Mouse (Mus musculus) layer of hippocampus, postnatal 10 days (tissue): ENCODE data around the gene Ptges2. TPM values are rescaled to one million over a fixed set of nuclear protein-coding genes. Genes with fewer than 3 reads are reported as not detected.
A peak's percentile ranks its signal among the peaks of the same experiment; 100 is the strongest.

Experiments used
- DNase-seq, 2 experiments: peaks; one replicate each; pipeline ENCODE4 v3.0.0; 2021; ENCODE audit warnings: low spot score in 2 of 2
- total RNA-seq, 2 experiments: library from RNA; stranded (reverse); gene quantifications; 2 replicates each; pipeline ENCODE4 v1.2.3; 2021

The Ptges2 gene
- total RNA-seq, 2 experiments from 2014 or later, result 42.0 to 42.5 TPM

DNA sequence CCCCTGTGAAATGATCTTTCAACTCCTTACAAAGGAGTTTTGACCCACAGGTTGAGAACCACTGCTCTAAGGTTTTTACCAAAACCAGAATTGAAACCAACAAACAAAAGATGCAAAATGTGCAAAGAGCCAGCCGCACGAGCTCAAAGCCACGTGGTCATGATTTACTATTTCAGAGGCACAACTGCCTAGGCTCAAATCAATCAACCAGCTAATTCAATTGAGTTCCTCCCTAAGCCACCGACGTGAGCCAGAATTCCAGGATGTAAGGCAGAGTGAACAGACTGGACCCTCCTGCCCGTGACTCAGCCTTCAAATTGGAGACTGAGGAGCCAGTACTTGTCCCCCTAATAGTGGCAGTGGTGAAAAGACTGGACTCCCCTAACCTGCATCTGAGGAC is 43.5 kb downstream of the Ptges2 start:
- DNase-seq, result no peak

DNA sequence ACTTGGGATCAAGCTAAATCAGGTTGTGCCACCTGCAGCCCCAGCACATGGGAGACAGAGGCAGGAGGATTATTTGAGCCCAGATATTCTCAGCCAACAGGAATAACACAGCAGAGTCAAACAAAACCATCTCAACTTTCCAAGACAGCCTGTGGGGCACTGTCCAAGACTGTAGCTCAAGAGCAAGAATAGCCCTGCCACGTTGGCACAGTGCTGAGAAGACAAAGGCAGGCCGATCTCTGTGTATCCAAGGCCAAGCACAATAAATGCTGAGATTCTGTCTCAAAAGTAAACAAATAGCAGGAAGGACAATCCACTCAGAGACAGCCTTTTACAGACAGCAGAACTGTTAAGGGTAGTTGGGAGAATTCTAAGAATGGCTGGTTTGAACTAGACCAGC is 44.5 kb downstream of the Ptges2 start:
- DNase-seq, result no peak

DNA sequence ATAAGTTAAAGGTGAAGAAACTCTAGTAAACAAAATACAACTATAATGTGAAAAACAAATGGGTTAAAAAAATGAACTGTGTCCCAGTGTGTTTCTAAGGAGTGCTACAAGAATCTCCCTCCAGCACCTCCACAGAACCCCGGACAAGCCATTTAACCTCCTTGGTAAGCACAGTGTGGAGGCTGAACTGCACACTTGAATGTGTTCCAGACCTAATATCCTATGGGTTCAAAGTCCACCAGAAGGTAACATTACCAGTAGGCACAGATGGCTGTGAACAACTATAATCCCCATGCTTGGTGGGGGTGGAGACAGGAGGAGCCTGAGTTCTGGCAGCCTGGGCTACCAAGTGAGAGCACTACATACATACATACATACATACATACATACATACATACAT is 44.9 kb downstream of the Ptges2 start:
- no peak for DNase-seq

DNA sequence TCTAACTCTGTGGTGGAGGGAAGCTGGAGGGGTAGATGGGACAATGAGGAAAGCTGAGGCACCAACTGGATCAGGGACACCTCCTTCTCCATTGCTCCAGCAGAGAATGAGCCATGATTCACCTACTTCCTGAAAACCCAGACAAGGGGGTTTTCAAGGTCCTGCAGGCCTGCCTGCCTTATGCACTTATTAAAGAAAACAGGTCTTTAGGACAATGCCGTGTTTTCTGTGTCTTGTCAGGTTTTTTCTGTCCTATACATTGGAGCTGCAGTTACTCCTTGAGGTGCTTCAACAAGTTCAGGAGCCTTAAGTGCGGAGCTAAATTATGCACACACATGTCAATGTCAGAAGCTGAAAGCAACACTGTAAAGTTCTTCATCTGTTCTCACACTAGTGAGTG is 45.9 kb downstream of the Ptges2 start:
- no peak for DNase-seq

DNA sequence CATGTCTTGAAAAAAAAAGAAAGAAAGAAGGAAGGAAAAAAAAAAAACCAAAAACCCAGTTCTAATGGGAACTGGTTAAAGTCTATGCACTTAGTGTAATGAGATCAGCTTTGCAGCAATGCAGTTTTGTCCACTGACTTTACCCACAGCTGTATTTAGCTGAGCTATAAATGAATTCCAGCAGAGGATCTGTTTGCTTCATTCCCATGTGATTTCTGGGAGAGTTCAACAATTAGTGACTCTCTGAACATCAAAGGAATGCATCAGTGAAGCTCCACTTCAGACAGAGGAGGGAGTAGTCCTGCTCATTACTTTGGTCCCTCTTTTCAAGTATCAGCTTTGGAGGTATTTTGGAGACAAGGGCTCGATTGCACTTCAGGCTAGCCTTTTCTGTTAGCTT is 49.8 kb downstream of the Ptges2 start:
- no peak for DNase-seq

DNA sequence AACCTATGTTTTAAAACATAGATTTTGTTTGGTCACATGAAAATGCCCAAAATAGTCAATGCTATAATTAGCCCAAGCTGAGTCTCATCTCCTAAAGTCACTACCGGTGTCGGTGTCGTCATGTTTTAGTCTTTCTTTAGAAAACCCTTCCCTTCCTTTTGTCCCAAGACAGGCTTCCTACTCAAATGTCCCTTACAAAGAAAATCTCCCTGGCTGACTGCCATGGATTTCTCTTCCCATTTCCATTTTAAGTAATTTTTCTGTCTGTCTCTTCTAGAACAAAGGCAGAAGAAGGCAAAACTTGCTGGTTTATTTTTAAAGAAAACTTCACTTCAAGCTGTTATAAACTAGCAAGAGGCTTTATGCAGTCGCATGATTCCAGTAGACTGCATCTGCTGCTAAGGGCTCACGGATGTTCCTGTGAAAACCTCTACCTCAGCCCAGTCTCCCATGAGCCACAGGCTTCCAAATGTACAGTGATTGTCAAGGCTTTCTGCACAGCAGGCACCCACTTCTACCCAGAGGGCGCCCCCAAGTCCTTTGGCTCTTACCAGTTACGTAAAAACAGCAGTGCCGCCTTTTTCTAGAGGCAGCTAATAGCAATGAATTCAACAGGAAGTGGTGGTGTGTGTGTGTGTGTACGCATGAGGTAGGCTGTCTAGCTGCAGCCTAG is 51.7 kb downstream of the Ptges2 start:
- DNase-seq, result no peak

DNA sequence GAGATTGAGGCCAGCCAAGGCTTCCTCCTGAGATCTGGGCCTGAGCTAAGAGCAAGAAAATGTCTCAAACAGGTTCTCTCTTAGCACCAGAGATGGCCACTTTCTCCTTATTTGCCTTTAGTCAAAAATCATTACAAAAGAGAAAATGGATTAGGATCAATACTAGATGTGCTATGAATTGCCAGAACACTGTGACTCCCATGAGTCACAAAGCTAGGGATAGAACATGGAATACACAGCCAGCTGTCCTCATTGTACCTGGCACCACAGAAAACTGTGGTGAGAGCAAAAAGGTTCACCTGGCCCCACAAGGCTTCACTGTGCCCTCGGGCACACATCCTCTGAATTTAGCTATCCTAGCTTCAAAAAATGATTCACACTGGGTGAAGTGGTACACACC is 52.8 kb downstream of the Ptges2 start:
- no peak for DNase-seq

DNA sequence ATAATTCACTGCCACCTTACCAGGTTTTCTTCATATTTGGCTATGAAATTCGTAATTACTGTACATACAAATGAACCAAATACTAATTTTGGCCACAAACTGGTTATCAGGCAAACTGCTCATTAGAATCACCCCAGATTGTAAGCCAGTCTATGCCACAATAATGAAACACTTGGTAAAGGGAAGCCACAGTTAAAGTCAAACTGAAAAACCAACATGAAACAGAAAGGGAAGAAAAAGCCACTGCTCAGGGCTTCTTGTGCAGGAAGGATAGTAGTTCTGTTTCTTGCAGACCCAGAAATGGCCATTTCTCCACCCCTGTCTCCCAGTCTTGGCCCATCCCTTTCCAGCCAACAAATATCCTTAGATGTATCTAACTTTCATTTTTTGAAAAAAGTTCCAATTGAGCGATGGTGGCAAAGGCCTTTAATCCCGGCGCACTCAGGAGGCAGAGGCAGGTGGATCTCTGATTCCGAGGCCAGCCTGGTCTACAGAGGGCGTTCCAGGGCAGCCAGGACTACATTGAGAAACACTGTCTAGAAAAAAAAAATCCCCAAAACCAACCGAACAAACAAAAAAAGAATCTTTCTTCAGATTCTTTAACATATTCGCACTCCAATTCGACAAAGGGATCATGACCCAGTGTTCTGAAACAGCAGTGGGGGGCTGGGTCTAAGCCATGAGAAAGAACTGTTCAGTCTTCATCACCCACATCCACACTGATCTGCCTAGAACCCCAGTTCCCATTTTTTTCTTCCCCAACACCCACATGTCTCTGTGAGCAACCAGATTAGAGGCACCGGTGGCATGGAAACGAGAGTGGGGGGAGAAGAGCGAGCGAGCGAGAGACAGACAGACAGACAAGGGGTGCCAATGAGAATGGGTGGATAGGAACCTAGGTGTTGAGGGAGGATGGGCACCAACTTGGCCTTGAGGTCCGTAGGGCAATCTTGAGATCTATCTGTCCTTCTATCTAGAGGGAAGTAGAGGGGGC is 54.4 kb downstream of the Ptges2 start, which contains the start of gene Naif1:
Gene Naif1, plus strand, starts transcription at position 697 of the 994 bp plus-strand sequence.
- no peak for DNase-seq

DNA sequence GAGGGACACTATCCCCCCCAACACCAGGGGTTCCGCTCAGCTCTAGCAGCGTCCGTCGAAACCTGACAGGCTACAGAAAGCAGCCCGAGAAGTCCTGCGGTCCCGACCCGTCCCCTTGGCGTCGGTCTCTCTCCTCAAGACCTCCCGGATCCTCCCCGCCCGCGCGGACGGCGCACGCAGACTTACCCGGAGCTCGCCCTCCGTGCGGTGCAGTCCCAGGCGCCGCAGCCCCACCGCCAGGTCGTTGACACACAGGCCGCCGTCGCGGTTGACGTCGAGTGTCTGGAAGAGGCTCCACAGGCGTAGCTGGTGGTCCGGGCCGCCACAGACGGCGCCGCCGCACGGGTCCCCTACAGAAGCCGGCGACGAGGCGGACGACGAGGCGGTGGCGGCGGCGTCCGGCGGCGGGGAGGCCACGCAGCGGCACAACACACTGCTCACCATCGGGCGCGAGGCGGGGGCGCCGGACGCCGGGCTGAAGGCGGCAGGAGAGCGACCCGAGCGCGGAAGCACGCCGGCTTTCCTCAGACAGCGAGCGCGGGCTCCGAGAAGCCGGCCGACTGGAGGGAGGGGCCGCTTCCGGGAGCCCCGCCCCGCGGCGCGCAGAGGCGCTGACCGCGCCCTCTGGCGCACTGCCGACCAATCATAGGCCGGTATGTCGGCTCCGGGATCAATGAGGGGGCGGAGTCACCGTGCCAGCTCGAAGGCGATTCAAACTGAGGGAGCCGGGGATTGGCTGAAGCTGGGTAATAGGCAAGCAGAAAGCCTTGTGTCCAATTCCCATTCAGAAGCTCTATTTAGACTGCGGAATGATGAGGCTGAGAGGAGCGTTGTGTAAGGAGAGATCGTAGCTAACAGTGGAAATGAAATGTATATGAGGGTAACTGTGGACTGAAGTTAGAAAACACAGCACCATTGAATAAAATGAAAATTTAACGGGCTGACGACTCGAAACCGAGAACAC is 55.5 kb downstream of the Ptges2 start, which contains the start of gene Slc25a25:
Gene Slc25a25, minus strand, starts transcription at position 565 of the 964 bp plus-strand sequence.
- DNase-seq, result peak; percentile 98 to 99

DNA sequence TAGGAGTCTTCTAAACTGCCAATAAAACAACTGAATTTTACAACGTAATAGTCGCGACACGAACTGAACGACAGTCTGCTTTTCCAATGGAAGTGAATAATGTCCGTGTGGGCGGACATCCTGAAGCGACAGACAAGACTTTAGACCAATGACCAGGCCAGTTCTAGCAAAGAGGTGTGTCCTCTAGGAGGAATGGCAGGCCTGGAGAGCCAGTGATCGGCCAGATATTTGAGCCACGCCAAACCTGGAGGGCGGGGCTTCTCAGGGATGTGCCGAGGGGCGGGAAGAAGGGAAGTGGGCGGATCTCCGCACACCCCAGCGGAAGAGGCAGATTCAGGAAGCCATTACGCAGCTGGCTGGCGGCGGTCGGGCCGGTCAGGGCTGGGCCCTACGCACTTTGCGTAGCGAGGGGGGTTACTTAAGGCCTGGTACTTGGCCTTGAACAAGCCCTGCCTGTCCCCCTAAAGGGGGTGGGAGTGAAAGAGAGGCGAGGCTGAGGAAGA is 56.2 kb downstream of the Ptges2 start:
- peak; percentile 99 for DNase-seq

DNA sequence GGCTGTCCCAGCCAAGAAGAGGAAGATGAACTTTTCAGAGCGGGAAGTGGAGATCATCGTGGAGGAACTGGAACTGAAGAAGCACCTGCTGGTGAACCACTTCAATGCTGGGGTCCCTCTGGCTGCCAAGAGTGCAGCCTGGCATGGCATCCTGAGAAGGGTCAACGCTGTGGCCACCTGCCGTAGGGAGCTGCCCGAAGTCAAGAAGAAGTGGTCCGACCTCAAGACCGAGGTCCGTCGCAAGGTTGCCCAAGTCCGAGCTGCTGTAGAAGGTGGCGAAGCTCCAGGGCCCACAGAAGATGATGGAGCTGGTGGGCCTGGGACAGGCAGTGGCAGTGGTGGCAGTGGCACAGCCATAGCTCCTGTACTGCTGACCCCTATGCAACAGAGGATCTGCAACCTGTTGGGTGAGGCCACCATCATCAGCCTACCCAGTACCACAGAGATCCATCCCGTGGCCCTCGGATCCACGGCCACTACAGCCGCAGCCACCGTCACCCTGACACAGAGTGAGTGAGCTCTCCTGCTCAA is 56.8 kb downstream of the Ptges2 start:
- DNase-seq, result peak in 1 of 2 experiments; percentile 52

DNA sequence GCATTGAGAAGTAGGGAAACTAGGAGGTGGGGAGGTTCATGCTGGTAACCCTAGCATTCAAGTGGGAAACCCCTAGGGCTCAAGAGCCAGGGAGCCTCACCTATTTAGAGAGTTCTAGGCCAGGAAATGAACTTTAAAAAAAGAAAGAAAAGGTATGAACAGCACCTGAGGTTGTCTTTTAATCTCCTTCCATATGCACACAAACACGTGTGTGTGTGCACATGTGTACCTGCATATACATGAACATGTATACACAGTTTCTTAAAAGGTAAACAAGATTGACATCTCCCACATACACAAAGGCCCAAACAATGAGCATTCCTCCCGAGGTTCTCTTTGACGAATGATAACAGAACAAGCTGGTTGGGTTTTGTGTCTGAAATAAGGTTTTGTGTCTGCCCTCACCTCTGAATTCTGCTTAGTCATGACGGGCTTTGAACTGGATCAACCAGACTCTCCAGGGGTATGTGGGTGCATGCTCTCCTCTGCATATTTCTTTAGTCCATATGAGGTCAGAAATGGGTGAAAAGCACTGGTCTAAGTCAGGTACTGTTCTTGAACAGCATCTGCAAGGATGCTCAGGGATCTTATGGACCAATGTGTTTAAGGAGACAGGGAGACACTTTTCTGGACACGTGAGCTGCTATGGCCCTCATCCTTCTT is 58.1 kb downstream of the Ptges2 start:
- DNase-seq, result no peak

DNA sequence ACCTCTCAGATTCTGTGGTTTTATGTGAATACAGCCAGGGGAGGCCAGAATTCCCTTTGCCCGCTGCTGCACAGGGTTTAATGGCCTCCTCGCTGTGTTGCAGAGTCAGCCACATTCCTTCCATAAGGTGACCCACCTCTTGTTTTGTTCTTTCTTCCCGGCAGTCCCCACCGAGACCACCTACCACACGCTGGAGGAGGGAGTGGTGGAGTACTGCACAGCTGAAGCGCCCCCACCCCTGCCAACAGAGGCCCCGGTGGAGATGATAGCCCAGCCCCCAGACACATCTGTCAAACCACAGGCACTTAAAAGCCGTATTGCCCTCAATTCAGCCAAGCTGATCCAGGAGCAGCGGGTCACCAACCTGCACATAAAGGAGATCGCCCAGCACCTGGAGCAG is 58.9 kb downstream of the Ptges2 start:
- no peak for DNase-seq

DNA sequence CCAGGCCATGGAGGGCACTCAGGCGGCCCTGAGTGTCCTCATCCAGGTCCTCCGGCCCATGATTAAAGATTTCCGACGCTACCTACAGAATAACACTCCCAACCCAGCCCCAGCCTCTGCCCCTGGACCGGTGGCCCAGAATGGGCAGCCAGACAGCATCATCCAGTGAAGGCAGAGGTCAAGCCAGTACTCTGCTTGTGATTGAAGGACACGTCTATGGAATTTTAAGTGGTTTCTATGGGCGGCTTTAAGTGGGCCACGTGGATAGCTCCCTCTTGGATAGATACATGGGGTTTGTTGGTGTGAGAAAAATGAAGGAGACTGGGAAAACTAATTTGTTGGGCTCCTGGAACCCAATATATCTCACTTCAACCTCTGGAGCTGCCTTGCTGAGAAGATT is 59.4 kb downstream of the Ptges2 start:
- DNase-seq, result no peak

Other genes with a start within 250 kb of the Ptges2 start
- gene Prrc2b, start 244.8 kb upstream of the Ptges2 start, total RNA-seq, result 100 to 1,000 TPM; 272 to 279 TPM
- 10 to 100 TPM; 28.2 to 28.5 TPM for gene Pomt1, start 159.3 kb upstream of the Ptges2 start, total RNA-seq
- 10 to 100 TPM; 64.8 to 64.9 TPM for gene Uck1, start 135.7 kb upstream of the Ptges2 start, total RNA-seq
- 10 to 100 TPM; 75.1 to 78.9 TPM for gene Golga2, start 108.5 kb upstream of the Ptges2 start, total RNA-seq
- gene Swi5, start 107.8 kb upstream of the Ptges2 start, total RNA-seq, result 100 to 1,000 TPM; 237 to 239 TPM
- gene Ciz1, start 43.6 kb upstream of the Ptges2 start, total RNA-seq, result 10 to 100 TPM; 74.6 to 75.0 TPM
- gene Dnm1, start 42.6 kb upstream of the Ptges2 start, total RNA-seq, result 100 to 1,000 TPM; 715 to 725 TPM
- 100 to 1,000 TPM; 163 to 168 TPM for gene 1110008P14Rik, start 14.0 kb upstream of the Ptges2 start, total RNA-seq
- gene Lcn2, start 7.6 kb upstream of the Ptges2 start, total RNA-seq, result 1 to 10 TPM; 2.4 to 2.9 TPM
- gene Naif1, start 54.6 kb downstream of the Ptges2 start, total RNA-seq, result 1 to 10 TPM; 3.4 TPM
- 10 to 100 TPM; 46.0 to 48.9 TPM for gene Slc25a25, start 55.5 kb downstream of the Ptges2 start, total RNA-seq
- 10 to 100 TPM; 34.8 to 38.0 TPM for gene Fam102a, start 139.4 kb downstream of the Ptges2 start, total RNA-seq
- gene Dpm2, start 175.0 kb downstream of the Ptges2 start, total RNA-seq, result 10 to 100 TPM; 69.6 to 88.4 TPM
- 1 to 10 TPM; 6.4 to 7.1 TPM for gene Pip5kl1, start 178.9 kb downstream of the Ptges2 start, total RNA-seq
- under 1 TPM; 0.45 to 0.64 TPM for gene 9430097D07Rik, start 179.8 kb downstream of the Ptges2 start, total RNA-seq
- gene St6galnac4, start 191.2 kb downstream of the Ptges2 start, total RNA-seq, result 10 to 100 TPM; 41.9 to 47.1 TPM
- gene St6galnac6, start 203.8 kb downstream of the Ptges2 start, total RNA-seq, result 100 to 1,000 TPM in 1 of 2 experiments, 10 to 100 TPM in 1; 99.1 to 104 TPM
- 100 to 1,000 TPM; 109 TPM for gene Ak1, start 225.9 kb downstream of the Ptges2 start, total RNA-seq